ENCODE assay signal across 8 mouse cellular contexts in genomic region chr19:44988831-44989566, GRCm38 (mm10). TPM values are rescaled to one million over a fixed set of nuclear protein-coding genes. Genes with fewer than 3 reads are reported as not detected.
A peak's percentile ranks its signal among the peaks of the same experiment; 100 is the strongest.
DNase-seq lines count a peak whose midpoint lies in the region; ATAC-seq lines count a peak whose summit lies in the region.

Gene Sema4g (plus strand): TSS chr19:44989101.

- 0 out of 2 replicates have a peak within 1 kb of the TSS, but pooled peaks have one; percentile 6 for H3K27ac ChIP-seq in forebrain, embryonic 11.5 days (ENCODE audit: low read depth, low read length)
- peak within 1 kb of the TSS; percentile 67 for H3K27ac ChIP-seq in intestine, embryonic 14.5 days (ENCODE audit: low read depth)
- H3K27ac ChIP-seq in limb, embryonic 13.5 days = peak within 1 kb of the TSS; percentile 28; the same call in 1 of the 2 replicates
- 0 out of 2 replicates have a peak within 1 kb of the TSS, but pooled peaks have one; percentile 17 for H3K27ac ChIP-seq in neural tube, embryonic 11.5 days (ENCODE audit: low read depth, low read length)

- H3K36me3 ChIP-seq in forebrain, embryonic 11.5 days (ENCODE audit: control insufficient read depth, insufficient read depth, low read length) = no peaks in the 10 kb centered on the region
- peaks cover 11% of the 10 kb centered on the region; the same call in 1 of the 2 replicates for H3K36me3 ChIP-seq in intestine, embryonic 14.5 days (ENCODE audit: control insufficient read depth, insufficient read depth, low read length)
- H3K36me3 ChIP-seq in limb, embryonic 13.5 days = peaks cover 11% of the 10 kb centered on the region
- no peaks in the 10 kb centered on the region for H3K36me3 ChIP-seq in neural tube, embryonic 11.5 days (ENCODE audit: control insufficient read depth, insufficient read depth, low read length)

- no peaks in the 10 kb centered on the region for H3K9me3 ChIP-seq in forebrain, embryonic 11.5 days (ENCODE audit: control insufficient read depth, low read length)
- H3K9me3 ChIP-seq in intestine, embryonic 14.5 days (ENCODE audit: control insufficient read depth, low read length) = no peaks in the 10 kb centered on the region
- no peaks in the 10 kb centered on the region for H3K9me3 ChIP-seq in limb, embryonic 13.5 days
- H3K9me3 ChIP-seq in neural tube, embryonic 11.5 days (ENCODE audit: control insufficient read depth, low read length) = no peaks in the 10 kb centered on the region

- H3K9ac ChIP-seq in forebrain, embryonic 11.5 days (ENCODE audit: low read length) = peak within 1 kb of the TSS; percentile 85
- peak within 1 kb of the TSS; percentile 74 for H3K9ac ChIP-seq in intestine, embryonic 14.5 days (ENCODE audit: low read length)
- peak within 1 kb of the TSS; percentile 86 for H3K9ac ChIP-seq in limb, embryonic 13.5 days
- peak within 1 kb of the TSS; percentile 72 for H3K9ac ChIP-seq in neural tube, embryonic 11.5 days (ENCODE audit: low read length)

- DNase-seq in layer of hippocampus, adult 18-20 months (ENCODE audit: low spot score in 2 of 2) = no peak
- no peak for DNase-seq in layer of hippocampus, adult 9-11 months
- DNase-seq in adrenal gland, postnatal 25 days = peak; percentile 56
- DNase-seq in forebrain, embryonic 11.5 days (ENCODE audit: low spot score) = peak; percentile 82
- DNase-seq in intestine, embryonic 14.5 days (ENCODE audit: low spot score) = peak; percentile 85
- peak; percentile 74 for DNase-seq in neural tube, embryonic 11.5 days (ENCODE audit: low spot score)
- DNase-seq in right cerebral cortex, postnatal 14 days = no peak

- peak; percentile 85 for ATAC-seq in forebrain, embryonic 11.5 days (replicated peaks; ENCODE audit: low FRiP score)
- peak; percentile 63 for ATAC-seq in intestine, embryonic 14.5 days (replicated peaks; ENCODE audit: low FRiP score, low TSS enrichment, low read depth)
- peak; percentile 85 for ATAC-seq in limb, embryonic 13.5 days (ENCODE audit: low FRiP score, low read depth)
- peak; percentile 78 for ATAC-seq in neural tube, embryonic 11.5 days (ENCODE audit: insufficient read depth, low FRiP score, low TSS enrichment)

- H3K27me3 ChIP-seq in forebrain, embryonic 11.5 days (ENCODE audit: control insufficient read depth, insufficient read depth, low read length) = 0 out of 2 replicates have a peak, but pooled peaks cover 2% of the 10 kb centered on the region
- no peaks in the 10 kb centered on the region for H3K27me3 ChIP-seq in intestine, embryonic 14.5 days (replicated peaks; ENCODE audit: control insufficient read depth, insufficient read depth, low read length)
- H3K27me3 ChIP-seq in limb, embryonic 13.5 days = no peaks in the 10 kb centered on the region
- H3K27me3 ChIP-seq in neural tube, embryonic 11.5 days (ENCODE audit: control insufficient read depth, insufficient read depth, low read length) = no peaks in the 10 kb centered on the region

- peaks cover 18% of the 10 kb centered on the region for H3K4me1 ChIP-seq in forebrain, embryonic 11.5 days (replicated peaks; ENCODE audit: control insufficient read depth, insufficient read depth, low read length)
- peaks cover 16% of the 10 kb centered on the region for H3K4me1 ChIP-seq in intestine, embryonic 14.5 days (replicated peaks; ENCODE audit: control insufficient read depth, insufficient read depth, low read length)
- peaks cover 29% of the 10 kb centered on the region for H3K4me1 ChIP-seq in limb, embryonic 13.5 days
- H3K4me1 ChIP-seq in neural tube, embryonic 11.5 days (ENCODE audit: control insufficient read depth, insufficient read depth, low read length) = peaks cover 10% of the 10 kb centered on the region

- peak within 1 kb of the TSS; percentile 65 for H3K4me3 ChIP-seq in forebrain, embryonic 11.5 days (ENCODE audit: low read depth, low read length)
- peak within 1 kb of the TSS; percentile 68 for H3K4me3 ChIP-seq in intestine, embryonic 14.5 days (ENCODE audit: low read depth, low read length)
- peak within 1 kb of the TSS; percentile 80 for H3K4me3 ChIP-seq in limb, embryonic 13.5 days
- H3K4me3 ChIP-seq in neural tube, embryonic 11.5 days (ENCODE audit: low read depth, low read length) = peak within 1 kb of the TSS; percentile 61

- under 1% methylated on average over 42 of the region's 58 CpGs for WGBS in forebrain, embryonic 11.5 days
- 1% methylated on average over 50 of the region's 58 CpGs for WGBS in intestine, embryonic 14.5 days
- WGBS in limb, embryonic 13.5 days = under 1% methylated on average over 54 of the region's 58 CpGs
- WGBS in neural tube, embryonic 11.5 days = under 1% methylated on average over 41 of the region's 58 CpGs

- H3K4me2 ChIP-seq in forebrain, embryonic 11.5 days (ENCODE audit: low read depth, low read length, severe bottlenecking) = peak within 1 kb of the TSS; percentile 98
- peak within 1 kb of the TSS; percentile 98 for H3K4me2 ChIP-seq in intestine, embryonic 14.5 days (ENCODE audit: low read length)
- peak within 1 kb of the TSS; percentile 97 for H3K4me2 ChIP-seq in limb, embryonic 13.5 days (replicated peaks)
- peak within 1 kb of the TSS; percentile 84 for H3K4me2 ChIP-seq in neural tube, embryonic 11.5 days (ENCODE audit: low read depth)

RNA-seq across cellular contexts. Expression of gene Sema4g, which starts in this region (rescaled TPM):
- total RNA-seq in layer of hippocampus, adult 18-20 months (2021) = 10 to 100 TPM; 19.1 to 20.8 TPM
- total RNA-seq in adrenal gland, postnatal 25 days (2021) = 7.0 and 8.1 TPM in 2 replicates
- 7.1 and 7.4 TPM in 2 replicates for polyA plus RNA-seq in forebrain, embryonic 11.5 days (2014; fragmentation: Nextera tagmentation; extraction: Ambion mirVana)
- polyA plus RNA-seq in intestine, embryonic 14.5 days (2014; fragmentation: Nextera tagmentation; extraction: Ambion mirVana) = 14.5 and 16.3 TPM in 2 replicates
- 6.9 and 7.4 TPM in 2 replicates for polyA plus RNA-seq in limb, embryonic 13.5 days (2015; fragmentation: Nextera tagmentation; extraction: Ambion mirVana)
- polyA plus RNA-seq in neural tube, embryonic 11.5 days (2014; fragmentation: Nextera tagmentation; extraction: Ambion mirVana) = 6.6 and 6.7 TPM in 2 replicates

Comparison
In these comparisons a context has a peak if more than half of its experiments do, and no peak if none do; other contexts are left out.
1. DNase-seq: peak in adrenal gland, postnatal 25 days (single experiment), forebrain, embryonic 11.5 days (single experiment), intestine, embryonic 14.5 days (single experiment) and neural tube, embryonic 11.5 days (single experiment); none in layer of hippocampus, adult 18-20 months (0 of 2), layer of hippocampus, adult 9-11 months (single experiment) and right cerebral cortex, postnatal 14 days (single experiment).
2. H3K27ac ChIP-seq: peak in every context shown above with its lines; median percentile 67 in intestine, embryonic 14.5 days; 28 in limb, embryonic 13.5 days; 17 in neural tube, embryonic 11.5 days; 6 in forebrain, embryonic 11.5 days.
3. Peak in every context shown above with its lines, with median percentiles within 50 percentile points of each other: ATAC-seq, H3K4me2 ChIP-seq, H3K4me3 ChIP-seq and H3K9ac ChIP-seq.